Mouse (Mus musculus) small intestine, adult 2 months (tissue): ENCODE data around the gene Smyd2.

Experiments
- CTCF ChIP-seq: fragments of 200-500 bp; IDR thresholded peaks from 2 replicates; pipeline ENCODE4 v1.5.1; 2012; ENCODE audit warnings: low read depth, mild to moderate bottlenecking, control low read depth, inconsistent platforms, low read length, moderate library complexity, mixed read lengths; ENCODE audit not compliant: insufficient replicate concordance, insufficient read length; ENCODE audit errors: extremely low read depth
- POLR2A ChIP-seq: fragments of 200-500 bp; IDR thresholded peaks from 2 replicates; pipeline ENCODE4 v1.6.1; 2012; ENCODE audit warnings: low read depth, mild to moderate bottlenecking, control low read depth, inconsistent platforms, low read length, moderate library complexity

- TF ChIP-seq CTCF (no peak), POLR2A (no peak)
These were observed 37.6 kb upstream of the Smyd2 start for GRCm38 (mm10) chr1:189959802-189960201.
